Mouse (Mus musculus): ENCODE data around the gene Zfp524. TPM values are rescaled to one million over a fixed set of nuclear protein-coding genes. Genes with fewer than 3 reads are reported as not detected.
"Not testable (repeated sequence)": the region's sequence is repeated elsewhere in the genome, so short reads cannot be mapped to it uniquely, and the experiment has no call there.

Gene Zfp524
- total RNA-seq, 2 experiments from 2014 or later = 5.7 to 6.4 TPM

DNA sequence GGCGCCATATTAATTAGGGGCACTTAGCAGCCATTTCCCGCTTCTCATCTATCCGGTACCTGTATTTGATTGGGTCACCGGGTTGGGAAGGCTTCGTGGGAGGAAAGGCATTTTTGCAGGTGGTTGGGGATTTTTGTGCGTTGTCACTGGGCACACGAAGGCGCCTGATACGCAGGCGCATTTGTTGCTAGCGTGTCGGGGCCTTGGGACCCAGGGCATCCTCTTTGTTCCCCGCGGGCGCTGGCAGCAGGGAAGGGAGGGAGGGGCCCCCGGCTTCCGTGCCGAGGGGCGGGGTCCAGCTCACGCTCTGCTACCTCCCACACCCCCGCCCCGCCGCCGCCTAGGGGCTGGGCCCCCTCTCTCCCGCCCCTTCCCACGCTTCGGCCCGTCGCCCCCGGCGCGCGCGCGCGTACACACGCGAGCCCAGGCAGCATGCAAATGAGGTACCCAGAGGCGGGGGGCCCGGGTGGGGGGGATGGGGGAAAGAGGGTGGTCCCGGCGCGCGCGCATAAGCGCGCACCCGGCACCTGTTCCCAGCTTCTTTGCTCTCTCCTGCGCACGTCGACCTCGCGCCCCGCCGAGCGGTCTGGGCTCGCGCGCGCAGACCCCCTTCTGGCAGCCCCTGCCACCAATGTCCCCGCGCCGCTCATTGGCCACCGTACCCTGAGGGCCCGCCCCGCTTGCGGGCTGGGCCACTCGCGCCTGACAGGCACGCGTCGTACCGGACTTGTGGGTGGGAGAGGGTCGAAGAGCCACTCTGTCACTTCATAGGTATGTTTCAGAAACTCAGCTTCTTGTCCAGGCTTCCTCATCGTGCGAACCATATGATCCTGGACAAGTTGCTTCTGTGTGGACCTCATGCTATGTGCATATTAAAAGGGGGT is 1.1 kb downstream of the Zfp524 start, which contains the start of gene Gm44973:
TSS of gene Gm44973 (plus strand) at position 379 of the 884 bp plus-strand sequence.
- DNase-seq (ENCODE audit: low spot score in 2 of 2) = peak; percentile 95

DNA sequence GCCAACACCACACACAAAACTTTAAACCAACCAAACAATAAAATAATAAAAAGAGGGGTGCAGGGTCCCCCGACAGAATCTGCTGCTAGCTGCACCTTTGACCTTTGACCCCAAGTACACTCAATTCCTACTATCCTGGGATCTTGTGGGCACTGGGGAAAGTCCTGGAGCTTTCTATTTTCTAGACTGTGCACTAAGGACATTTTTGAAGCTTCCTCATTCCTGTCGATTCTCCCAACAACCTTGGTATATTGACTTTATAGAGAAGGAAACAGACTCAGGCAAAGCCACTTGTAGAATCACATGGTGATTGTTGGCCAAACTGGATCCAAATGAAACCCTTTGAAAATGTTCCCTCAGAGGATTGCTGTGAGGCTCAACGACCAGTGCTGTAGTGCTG is 1.8 kb downstream of the Zfp524 start:
- no peak for DNase-seq (ENCODE audit: low spot score in 2 of 2)

DNA sequence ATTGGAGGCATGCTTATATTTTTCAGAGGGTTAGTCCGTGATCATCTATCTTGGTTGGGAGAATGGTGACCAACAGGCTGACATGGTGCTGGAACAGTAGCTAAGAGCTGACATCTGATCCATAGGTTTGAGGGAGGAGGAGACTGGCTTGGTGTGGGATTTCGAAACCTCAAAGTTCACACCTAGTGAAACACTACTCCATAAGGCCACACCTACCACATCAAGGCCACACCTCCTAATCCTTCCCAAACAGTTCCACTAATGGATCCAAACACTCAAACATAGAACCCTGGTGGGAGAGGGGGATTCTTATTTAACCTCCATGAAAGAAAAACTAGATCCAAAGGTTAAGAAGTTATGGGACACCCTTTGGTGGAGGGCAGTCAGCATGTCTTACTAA is 2.7 kb downstream of the Zfp524 start:
- no peak for DNase-seq (ENCODE audit: low spot score in 2 of 2)

DNA sequence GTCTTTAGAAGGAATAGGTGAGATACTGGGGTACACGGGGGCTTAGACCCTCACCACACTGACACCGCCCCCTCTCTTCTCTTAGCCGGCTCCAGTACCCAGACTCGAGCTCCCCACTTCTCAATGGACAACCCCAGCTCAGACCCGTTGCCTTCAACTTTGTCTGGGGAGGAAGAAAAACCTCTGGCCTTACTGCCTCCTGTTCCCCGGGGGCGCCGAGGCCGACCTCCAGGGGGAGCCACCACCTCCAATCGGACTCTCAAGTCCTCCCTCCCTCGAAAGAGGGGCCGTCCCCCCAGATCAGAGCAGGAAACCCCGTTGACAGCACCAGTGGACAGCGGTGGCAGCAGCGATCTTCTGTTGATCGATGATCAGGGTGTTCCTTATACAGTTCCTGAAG is 3.1 kb downstream of the Zfp524 start:
- no peak for DNase-seq (ENCODE audit: low spot score in 2 of 2)

DNA sequence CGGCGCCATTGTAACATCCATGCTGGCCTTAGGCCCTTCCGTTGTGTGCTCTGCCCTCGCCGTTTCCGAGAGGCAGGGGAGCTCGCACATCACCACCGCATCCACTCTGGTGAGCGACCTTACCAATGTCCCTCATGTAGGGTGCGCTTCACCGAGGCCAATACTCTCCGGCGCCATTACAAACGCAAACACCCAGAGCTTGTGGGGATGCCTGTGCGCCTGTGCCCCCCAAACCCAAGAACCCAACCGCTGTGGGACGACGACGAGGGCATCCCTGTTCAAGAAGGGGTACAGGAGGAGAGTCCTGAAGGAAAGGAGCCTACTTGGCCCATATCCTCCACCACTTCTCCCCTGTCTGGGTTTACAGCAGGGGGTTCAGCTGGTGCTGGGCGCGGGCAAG is 3.7 kb downstream of the Zfp524 start:
- DNase-seq (ENCODE audit: low spot score in 2 of 2) = no peak

GRCm38 (mm10) chr7:5019576-5019975 is 5.4 kb downstream of the Zfp524 start:
- not testable (repeated sequence) for DNase-seq (ENCODE audit: low spot score in 2 of 2)

DNA sequence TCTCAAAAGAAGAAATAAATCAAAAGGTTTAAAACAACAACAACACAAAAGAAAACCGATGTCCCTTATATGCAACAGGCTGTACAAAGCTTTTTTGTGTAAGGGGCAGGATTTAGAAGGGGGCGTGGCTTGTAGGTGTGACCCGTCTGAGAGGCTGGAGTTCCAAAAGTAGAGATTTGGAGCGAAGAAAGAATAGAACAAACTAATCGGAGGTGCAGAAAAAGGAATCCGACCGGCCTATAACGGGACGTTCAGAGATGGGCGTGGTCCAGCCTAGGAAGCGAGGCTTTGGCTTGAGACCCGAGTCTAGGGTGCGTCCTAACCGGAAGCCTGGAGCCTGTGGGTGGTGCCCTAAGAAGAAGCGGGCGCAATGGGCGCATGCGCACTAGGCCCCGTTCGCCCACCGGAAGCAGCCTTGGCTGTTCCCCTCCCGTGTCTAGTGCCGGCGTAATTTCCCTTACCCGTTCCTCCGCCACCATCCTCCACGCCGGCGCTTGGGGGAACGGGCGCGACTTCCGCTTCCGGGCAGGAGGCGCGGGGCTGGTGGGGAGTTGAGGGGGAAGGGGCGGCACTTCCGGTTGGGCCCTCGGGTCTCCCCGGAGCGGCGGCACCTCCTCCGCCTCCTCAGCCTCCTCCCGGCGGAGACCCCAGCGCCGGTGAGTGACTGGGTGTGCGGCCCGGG is 5.9 kb downstream of the Zfp524 start, which contains the start of the genes Zfp865 and Ccdc106:
TSS of gene Zfp865 (plus strand) at position 377 of the 682 bp plus-strand sequence.
TSS of gene Ccdc106 (plus strand) at position 554 of the 682 bp plus-strand sequence.
- DNase-seq (ENCODE audit: low spot score in 2 of 2) = peak; percentile 99 to 100

GRCm38 (mm10) chr7:5020685-5021084 is 6.5 kb downstream of the Zfp524 start:
- DNase-seq (ENCODE audit: low spot score in 2 of 2) = no peak

GRCm38 (mm10) chr7:5021197-5021596 is 7.0 kb downstream of the Zfp524 start:
- no peak for DNase-seq (ENCODE audit: low spot score in 2 of 2)

DNA sequence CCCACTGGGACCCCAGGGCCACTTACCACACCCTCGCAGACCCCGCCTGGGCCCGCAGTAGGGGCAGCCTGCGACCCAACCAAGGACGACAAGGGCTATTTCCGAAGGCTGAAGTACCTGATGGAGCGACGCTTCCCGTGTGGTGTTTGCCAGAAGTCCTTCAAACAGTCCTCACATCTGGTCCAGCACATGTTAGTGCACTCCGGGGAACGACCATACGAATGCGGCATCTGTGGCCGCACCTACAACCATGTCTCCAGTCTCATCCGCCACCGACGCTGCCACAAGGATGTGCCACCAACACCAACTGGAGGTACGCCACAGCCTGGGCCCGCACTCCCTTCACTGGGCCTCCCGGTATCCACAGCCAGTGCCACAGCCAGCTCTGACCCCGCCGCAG is 15.3 kb downstream of the Zfp524 start:
- no peak for DNase-seq (ENCODE audit: low spot score in 2 of 2)

- no peak for DNase-seq (ENCODE audit: low spot score in 2 of 2)
Observed at GRCm38 (mm10) chr7:5029946-5030345, 15.7 kb downstream of the Zfp524 start.

DNA sequence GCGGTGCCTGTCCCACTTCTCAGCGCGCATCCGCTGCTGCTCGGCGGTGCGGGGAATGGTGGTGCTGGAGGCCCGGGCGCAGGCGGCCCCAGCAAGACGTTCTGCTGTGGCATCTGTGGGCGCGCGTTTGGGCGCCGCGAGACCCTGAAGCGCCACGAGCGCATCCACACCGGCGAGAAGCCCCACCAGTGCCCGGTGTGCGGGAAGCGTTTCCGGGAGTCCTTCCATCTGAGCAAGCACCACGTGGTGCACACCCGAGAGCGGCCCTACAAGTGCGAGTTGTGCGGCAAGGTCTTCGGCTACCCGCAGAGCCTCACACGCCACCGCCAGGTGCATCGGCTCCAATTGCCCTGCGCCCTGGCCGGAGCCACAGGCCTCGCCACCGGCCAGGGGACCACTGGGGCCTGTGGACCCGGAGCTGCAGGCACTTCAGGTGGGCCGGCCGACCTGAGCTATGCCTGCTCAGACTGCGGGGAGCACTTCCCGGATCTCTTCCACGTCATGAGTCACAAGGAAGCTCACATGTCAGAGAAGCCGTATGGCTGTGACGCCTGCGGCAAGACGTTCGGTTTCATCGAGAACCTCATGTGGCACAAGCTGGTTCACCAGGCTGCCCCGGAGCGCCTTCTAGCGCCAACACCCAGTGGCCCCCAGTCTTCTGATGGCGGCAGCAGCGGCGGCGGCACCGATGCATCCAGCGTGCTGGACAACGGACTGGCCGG is 16.5 kb downstream of the Zfp524 start:
- DNase-seq (ENCODE audit: low spot score in 2 of 2) = no peak

GRCm38 (mm10) chr7:5031496-5031895 is 17.3 kb downstream of the Zfp524 start:
- DNase-seq (ENCODE audit: low spot score in 2 of 2) = no peak

DNA sequence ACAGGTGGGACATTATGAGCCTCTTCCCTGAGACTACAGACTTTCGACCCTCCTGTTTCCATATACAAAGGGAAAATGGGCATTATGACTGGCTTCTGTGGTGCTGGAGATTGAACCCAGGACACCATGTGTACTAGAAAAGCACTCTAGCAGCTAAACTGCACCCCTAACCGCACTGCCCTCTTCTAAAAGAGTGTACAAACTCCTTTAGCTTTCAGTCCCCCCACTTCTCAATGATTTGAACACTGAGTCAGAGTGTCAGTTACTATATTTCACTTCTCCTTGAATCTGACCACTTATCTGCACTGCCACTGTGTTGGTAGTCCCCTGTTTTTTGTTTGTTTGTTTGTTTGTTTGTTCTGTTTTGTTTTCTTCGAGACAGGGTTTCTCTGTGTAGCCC is 19.6 kb downstream of the Zfp524 start, which contains the start of gene 4632433K11Rik:
TSS of gene 4632433K11Rik (plus strand) at position 301 of the 400 bp plus-strand sequence.
- no peak for DNase-seq (ENCODE audit: low spot score in 2 of 2)

DNA sequence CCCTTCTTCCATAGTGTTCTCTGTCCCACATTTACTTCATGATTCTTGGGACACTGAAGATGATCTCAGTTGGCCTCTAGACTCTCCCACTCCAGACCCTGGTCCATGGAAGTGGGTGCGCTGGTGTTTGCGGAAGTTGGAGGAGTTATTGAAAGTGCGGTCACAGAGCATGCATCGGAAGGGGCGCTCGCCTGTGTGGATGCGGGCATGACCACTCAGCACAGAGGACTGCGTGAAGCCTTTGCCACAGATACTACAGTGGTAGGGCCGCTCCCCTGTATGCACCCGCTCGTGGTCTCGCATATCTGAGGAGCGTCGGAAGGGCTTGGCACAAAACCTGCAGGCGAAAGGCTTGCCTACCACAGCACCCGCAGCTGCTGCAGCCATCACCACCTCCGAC is 21.4 kb downstream of the Zfp524 start:
- DNase-seq (ENCODE audit: low spot score in 2 of 2) = no peak

DNA sequence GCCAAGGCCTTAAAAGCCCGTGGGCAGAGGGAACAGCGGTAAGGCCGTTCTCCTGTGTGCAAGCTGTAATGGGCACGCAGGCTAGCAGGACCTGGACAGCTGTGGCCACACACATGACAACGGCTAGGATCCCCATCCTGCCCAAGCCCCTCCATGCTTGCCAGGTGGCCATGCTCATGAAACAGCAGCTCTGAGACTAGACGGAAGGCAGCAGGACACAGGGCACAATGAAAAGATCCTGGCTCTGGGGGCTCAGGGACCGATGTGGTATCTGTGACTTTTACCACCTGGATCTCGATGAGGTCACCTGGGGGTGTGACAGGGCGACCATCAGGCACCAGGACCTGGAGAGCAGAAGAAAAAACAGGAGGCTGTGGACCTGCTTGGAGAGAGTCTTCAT is 21.9 kb downstream of the Zfp524 start:
- no peak for DNase-seq (ENCODE audit: low spot score in 2 of 2)

GRCm38 (mm10) chr7:5037026-5037425 is 22.8 kb downstream of the Zfp524 start:
- DNase-seq (ENCODE audit: low spot score in 2 of 2) = no peak

DNA sequence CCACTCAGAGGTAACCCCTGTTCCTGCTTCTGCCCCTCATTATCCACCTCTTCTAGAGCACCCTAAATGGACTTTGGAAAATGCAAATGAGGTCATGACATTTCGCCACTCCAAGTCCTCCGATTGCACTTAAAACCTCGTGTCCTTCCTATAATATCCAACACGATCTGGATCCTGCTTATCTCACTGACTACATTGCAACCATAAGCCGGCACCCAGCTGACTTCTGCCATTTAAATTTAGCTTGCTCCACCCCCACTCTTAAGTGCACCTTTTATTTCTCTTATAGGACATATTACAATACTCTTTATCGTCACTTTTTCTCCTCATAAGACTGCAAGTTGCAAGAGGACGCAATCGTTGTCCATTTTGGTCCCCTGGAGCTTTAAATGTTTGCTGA is 23.3 kb downstream of the Zfp524 start:
- DNase-seq (ENCODE audit: low spot score in 2 of 2) = no peak

DNA sequence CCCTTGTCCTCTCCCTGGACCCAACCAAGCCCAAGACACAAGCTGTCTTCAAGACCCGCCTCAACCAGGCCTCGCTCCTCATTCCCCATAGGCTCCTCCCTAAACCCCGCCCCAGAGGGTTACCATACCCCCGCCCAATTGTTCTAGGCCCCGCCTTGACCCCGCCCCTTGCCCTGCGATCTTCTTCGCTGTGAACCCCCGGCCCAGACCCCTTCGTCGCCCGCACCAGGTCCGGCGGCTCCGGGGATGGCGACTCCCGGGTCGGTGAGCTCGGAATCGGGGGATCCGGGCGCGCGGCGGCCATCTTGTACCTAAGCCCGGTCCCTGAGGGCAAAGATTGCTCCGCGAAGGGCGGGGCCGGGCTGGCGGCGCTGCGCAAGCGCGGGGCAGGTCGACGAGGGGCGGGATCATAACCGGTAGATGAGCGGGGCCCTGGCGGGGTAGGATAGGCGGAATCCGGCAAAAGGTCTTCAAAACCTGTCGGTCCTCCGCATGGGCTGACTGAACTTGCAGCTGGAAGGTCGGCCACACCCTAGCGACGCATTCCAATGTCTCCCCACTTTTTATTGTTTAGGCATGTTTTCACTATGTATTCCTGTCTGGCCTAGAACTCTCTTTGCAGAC is 24.0 kb downstream of the Zfp524 start, which contains the start of gene Zfp784:
TSS of gene Zfp784 (minus strand) at position 338 of the 624 bp plus-strand sequence.
- DNase-seq (ENCODE audit: low spot score in 2 of 2) = peak; percentile 91 to 95

DNA sequence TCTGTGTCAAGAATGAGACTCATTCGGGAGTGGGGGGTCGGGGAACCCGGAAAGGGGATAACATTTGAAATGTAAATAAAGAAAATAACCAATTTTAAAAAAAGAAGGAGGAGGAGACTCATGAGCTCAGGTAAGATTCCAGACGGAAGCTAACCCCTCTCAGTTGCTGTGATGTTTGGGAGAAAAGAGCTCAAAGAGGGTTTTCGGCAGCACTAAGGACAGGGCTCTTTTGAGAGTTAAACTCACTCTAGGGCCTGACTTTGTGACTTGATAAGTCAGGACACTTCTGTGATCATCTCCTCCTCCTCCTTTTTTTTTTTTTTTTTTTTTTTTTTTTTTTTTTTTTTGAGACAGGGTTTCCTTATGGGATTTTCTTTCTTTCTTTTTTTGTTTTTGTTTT is 24.7 kb downstream of the Zfp524 start:
- DNase-seq (ENCODE audit: low spot score in 2 of 2) = no peak

GRCm38 (mm10) chr7:5044981-5045380 is 30.8 kb downstream of the Zfp524 start:
- DNase-seq (ENCODE audit: low spot score in 2 of 2) = no peak
